Comparison of ENCODE assay signal across 8 mouse cellular contexts in genomic region chr4:43957292-43957845, GRCm38 (mm10). TPM values are rescaled to one million over a fixed set of nuclear protein-coding genes. Genes with fewer than 3 reads are reported as not detected.
DNase-seq lines count a peak whose midpoint lies in the region; ATAC-seq lines count a peak whose summit lies in the region.

Gene Glipr2, plus strand, starts transcription at chr4:43957401.

- DNase-seq in MEL-GATA-1-ER (ENCODE audit: extremely low read depth, low read depth), result peak; percentile 73
- peak; percentile 86 for DNase-seq in c-Kit-positive CD71-positive TER-119-negative erythroid progenitor cells, embryonic 14.5 days (ENCODE audit: low read depth)
- peak; percentile 45 to 59 for DNase-seq in frontal cortex, postnatal 25 days (ENCODE audit: low spot score in 2 of 2)
- DNase-seq in left cerebral cortex, adult 8-10 months (ENCODE audit: low spot score in 2 of 2), result peak; percentile 22 to 49
- DNase-seq in right cerebral cortex, adult 18-20 months, result peak; percentile 39
- peak; percentile 47 for DNase-seq in urinary bladder, adult 2 months (ENCODE audit: low spot score)

- peaks cover 15% of the 10 kb centered on the region; the same call in 1 of the 2 replicates for H3K27me3 ChIP-seq in hindbrain, embryonic 12.5 days

- peaks cover 20% of the 10 kb centered on the region for H3K4me1 ChIP-seq in hindbrain, embryonic 12.5 days

- H3K4me2 ChIP-seq in hindbrain, embryonic 12.5 days (replicated peaks), result peak within 1 kb of the TSS; percentile 93

- H3K36me3 ChIP-seq in hindbrain, embryonic 12.5 days, result no peaks in the 10 kb centered on the region

- no peaks in the 10 kb centered on the region for H3K9me3 ChIP-seq in hindbrain, embryonic 12.5 days (replicated peaks)

- peak; percentile 91 for ATAC-seq in hindbrain, embryonic 12.5 days (ENCODE audit: low FRiP score)
- peak; percentile 86 for ATAC-seq in megakaryocyte, adult 5-6 weeks (ENCODE audit: poor library complexity, severe bottlenecking)

- H3K27ac ChIP-seq in hindbrain, embryonic 12.5 days, result peak within 1 kb of the TSS; percentile 88

- under 1% methylated on average over 45 of the region's 45 CpGs for whole genome bisulfite sequencing in hindbrain, embryonic 12.5 days

- peak within 1 kb of the TSS; percentile 74 for H3K4me3 ChIP-seq in hindbrain, embryonic 12.5 days

- H3K9ac ChIP-seq in hindbrain, embryonic 12.5 days, result peak within 1 kb of the TSS; percentile 79

RNA-seq across cellular contexts. Expression of gene Glipr2, which starts in this region (rescaled TPM):
- 94.2 and 104 TPM in 2 replicates for polyA plus RNA-seq in hindbrain, embryonic 12.5 days (2016; fragmentation: Nextera tagmentation; extraction: Ambion mirVana)
- total RNA-seq in left cerebral cortex, adult 8-10 months (2022), result 1 to 10 TPM; 3.0 to 4.9 (median 3.3) TPM
- total RNA-seq in megakaryocyte, adult 5-6 weeks (2015), result 147 and 149 TPM in 2 replicates
- total RNA-seq in megakaryocyte, adult 5-6 weeks (2017), result 224 and 228 TPM in 2 replicates
- polyA plus RNA-seq in urinary bladder, adult 2 months (2012; rRNA removed), result 24.2 and 24.7 TPM in 2 replicates

Comparison
In these comparisons a context has a peak if more than half of its experiments do, and no peak if none do; other contexts are left out.
1. Peak in every context shown above with its lines: DNase-seq, ATAC-seq, H3K4me3 ChIP-seq and H3K27ac ChIP-seq.
2. RNA of gene Glipr2 (total RNA-seq): 147 to 228 TPM in megakaryocyte, adult 5-6 weeks; 3.0 to 4.9 TPM in left cerebral cortex, adult 8-10 months; every median in the first group is over 10 times any median in the second.
3. DNase-seq: peak in every context shown above with its lines; median percentile 86 in c-Kit-positive CD71-positive TER-119-negative erythroid progenitor cells, embryonic 14.5 days; 73 in MEL-GATA-1-ER; 52 in frontal cortex, postnatal 25 days; 47 in urinary bladder, adult 2 months; 39 in right cerebral cortex, adult 18-20 months; 36 in left cerebral cortex, adult 8-10 months.